Mouse (Mus musculus) liver, adult 2 months (tissue): ENCODE data around the gene Rps2.

ENCODE experiments used
- CTCF ChIP-seq: fragments of 200-500 bp; IDR thresholded peaks from 2 replicates; pipeline ENCODE4 v1.5.1; 2011; ENCODE audit warnings: low read depth, low read length, control low read depth
- POLR2A ChIP-seq: fragments of 200-500 bp; IDR thresholded peaks from 2 replicates; pipeline ENCODE4 v1.6.1; 2011; ENCODE audit warnings: low read length, control low read depth; ENCODE audit not compliant: insufficient read depth; ENCODE audit errors: extremely low read depth

DNA sequence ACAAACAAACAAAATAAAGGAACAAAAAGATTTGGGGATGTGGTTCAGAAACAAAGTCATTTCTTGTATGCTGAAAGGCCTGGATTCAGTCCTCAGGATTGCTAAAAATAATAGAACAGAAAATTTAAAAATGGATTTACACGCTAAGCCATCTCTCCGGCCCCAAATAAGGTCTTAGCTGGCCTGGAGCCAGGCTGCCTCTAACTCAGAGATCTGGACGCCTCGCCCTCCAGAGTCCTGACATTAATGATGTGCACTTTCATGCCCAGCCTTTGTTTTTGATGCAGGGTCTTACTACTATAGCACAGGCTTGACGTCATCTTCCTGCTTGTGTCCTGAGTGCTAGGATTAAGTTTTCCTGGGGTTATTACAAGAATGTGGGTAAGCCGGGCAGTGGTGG is 11.2 kb downstream of the Rps2 start:
- TF ChIP-seq CTCF (no peak), POLR2A (no peak)
